25 mouse cellular contexts compared by ENCODE assay signal in the genomic region with DNA sequence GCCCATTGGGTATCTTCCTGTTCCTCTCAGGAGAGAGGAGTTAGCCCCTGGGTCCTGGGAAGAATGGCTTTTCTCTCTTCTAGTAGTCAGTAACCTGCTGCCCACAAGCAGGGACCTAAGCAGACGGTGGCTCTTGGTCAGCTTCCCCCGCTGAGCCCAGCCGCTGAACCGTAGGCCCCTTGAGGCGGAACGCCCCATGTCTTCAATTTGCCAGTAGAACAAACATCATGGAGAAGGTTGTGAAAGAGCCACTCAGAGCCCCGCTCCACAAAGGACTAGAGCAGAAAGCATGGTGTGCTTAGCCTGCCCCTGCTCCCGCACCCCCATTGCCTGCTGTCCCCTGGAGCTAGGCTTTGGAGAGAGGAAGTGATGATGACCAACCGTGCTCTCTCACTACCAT. TPM values are rescaled to one million over a fixed set of nuclear protein-coding genes. Genes with fewer than 3 reads are reported as not detected.
A peak's percentile ranks its signal among the peaks of the same experiment; 100 is the strongest.
DNase-seq lines count a peak whose midpoint lies in the region; ATAC-seq and TF ChIP-seq lines count a peak whose summit lies in the region.
"Had no signal": no experiment of that assay in that cellular context is flagged by ENCODE, and none has a peak within 500 bp of the region (broad histone marks: within the 10 kb centered on the region; RNA-seq: fewer than 3 reads in every experiment).

No protein-coding gene starts in this region.

- H3K4me2 ChIP-seq in hindbrain, postnatal 0 days (ENCODE audit: low read depth, low read length) = no peak overlapping the region
- H3K4me2 ChIP-seq: forebrain, embryonic 13.5 days; heart, embryonic 15.5 days; hindbrain, embryonic 12.5 days; lung, embryonic 15.5 days; midbrain, embryonic 13.5 days; stomach, embryonic 15.5 days had no signal

- no peaks in the 10 kb centered on the region for H3K9me3 ChIP-seq in hindbrain, embryonic 10.5 days
- H3K9me3 ChIP-seq in hindbrain, postnatal 0 days (ENCODE audit: low read length) = no peaks in the 10 kb centered on the region
- H3K9me3 ChIP-seq: forebrain, embryonic 13.5 days; G1E; heart, embryonic 15.5 days; hindbrain, embryonic 12.5 days; lung, embryonic 15.5 days; megakaryocyte, embryonic 14.5 days; midbrain, embryonic 13.5 days; stomach, embryonic 15.5 days had no signal

- H3K27ac ChIP-seq in hindbrain, embryonic 10.5 days = 0 out of 2 replicates have a peak overlapping the region, but pooled peaks have one; percentile 13
- no peak overlapping the region for H3K27ac ChIP-seq in hindbrain, postnatal 0 days
- H3K27ac ChIP-seq: forebrain, embryonic 13.5 days; heart, embryonic 15.5 days; hindbrain, embryonic 12.5 days; liver, embryonic 14.5 days; lung, embryonic 15.5 days; midbrain, embryonic 13.5 days; stomach, embryonic 15.5 days had no signal

- TF ChIP-seq POLR2A in lung, adult 2 months (IDR thresholded peaks at IDR 0.05; ENCODE audit: borderline replicate concordance, extremely low read depth, low read depth, low read length) = no peak

- no peaks in the 10 kb centered on the region for H3K36me3 ChIP-seq in hindbrain, embryonic 10.5 days
- H3K36me3 ChIP-seq in hindbrain, postnatal 0 days (ENCODE audit: insufficient read depth, low read length) = no peaks in the 10 kb centered on the region
- H3K36me3 ChIP-seq: G1E; heart, embryonic 15.5 days; hindbrain, embryonic 12.5 days; lung, embryonic 15.5 days; midbrain, embryonic 13.5 days; stomach, embryonic 15.5 days had no signal

- no peak overlapping the region for H3K9ac ChIP-seq in hindbrain, postnatal 0 days (replicated peaks; ENCODE audit: low read length)
- H3K9ac ChIP-seq: forebrain, embryonic 13.5 days; heart, embryonic 15.5 days; hindbrain, embryonic 12.5 days; liver, embryonic 14.5 days; lung, embryonic 15.5 days; midbrain, embryonic 13.5 days; stomach, embryonic 15.5 days had no signal

- no peaks in the 10 kb centered on the region for H3K27me3 ChIP-seq in hindbrain, embryonic 10.5 days (ENCODE audit: insufficient read depth, poor library complexity, severe bottlenecking)
- H3K27me3 ChIP-seq in hindbrain, postnatal 0 days (ENCODE audit: insufficient read depth, low read length) = no peaks in the 10 kb centered on the region
- H3K27me3 ChIP-seq: forebrain, embryonic 13.5 days; lung, embryonic 15.5 days; midbrain, embryonic 13.5 days; stomach, embryonic 15.5 days had no signal

- TF ChIP-seq CTCF in hindbrain, postnatal 0 days (IDR thresholded peaks at IDR 0.05; ENCODE audit: low read depth) = no peak
- TF ChIP-seq CTCF in lung, adult 2 months (IDR thresholded peaks at IDR 0.05; ENCODE audit: insufficient read depth, low read length) = no peak

- DNase-seq in hindbrain, embryonic 10.5 days (ENCODE audit: low spot score) = no peak
- DNase-seq in hindbrain, postnatal 0 days (ENCODE audit: low spot score) = no peak
- DNase-seq in lung, adult 18-20 months = peak; percentile 36 to 70
- DNase-seq in lung, adult 2 months = no peak
- DNase-seq in kidney, postnatal 25 days = peak; percentile 38 to 64
- DNase-seq in lung, postnatal 25 days (ENCODE audit: low spot score) = peak; percentile 39
- no peak for DNase-seq in adrenal gland, postnatal 25 days
- DNase-seq: adrenal gland, postnatal 36 days; gastrocnemius, postnatal 14 days; layer of hippocampus, adult 9-11 months; liver; right cerebral cortex, postnatal 25 days; thymus, postnatal 25 days had no signal

- H3K4me1 ChIP-seq in hindbrain, embryonic 10.5 days (replicated peaks) = peaks cover 8% of the 10 kb centered on the region; the same call in 1 of the 2 replicates
- H3K4me1 ChIP-seq in hindbrain, postnatal 0 days (ENCODE audit: insufficient read depth, low read length) = peaks cover 3% of the 10 kb centered on the region
- H3K4me1 ChIP-seq in lung, adult 2 months (ENCODE audit: control insufficient read depth, insufficient read depth, low read length) = no peaks in the 10 kb centered on the region; the same call in 1 of the 2 replicates
- H3K4me1 ChIP-seq: midbrain, embryonic 13.5 days; stomach, embryonic 15.5 days had no signal

- WGBS in hindbrain, embryonic 10.5 days = 78% methylated on average over 9 of the region's 9 CpGs
- 77% methylated on average over 9 of the region's 9 CpGs for WGBS in hindbrain, postnatal 0 days
- WGBS in lung, adult 2 months = 73% methylated on average over 9 of the region's 9 CpGs

- no peak overlapping the region for H3K4me3 ChIP-seq in hindbrain, embryonic 10.5 days
- H3K4me3 ChIP-seq in hindbrain, postnatal 0 days (ENCODE audit: low read length) = no peak overlapping the region
- no peak overlapping the region for H3K4me3 ChIP-seq in lung, adult 2 months (replicated peaks; ENCODE audit: extremely low read depth, low read depth, low read length)
- H3K4me3 ChIP-seq: forebrain, embryonic 13.5 days; heart, embryonic 15.5 days; hindbrain, embryonic 12.5 days; lung, embryonic 15.5 days; megakaryocyte, embryonic 14.5 days; midbrain, embryonic 13.5 days; stomach, embryonic 15.5 days had no signal

- no peak for ATAC-seq in hindbrain, postnatal 0 days
- no peak for ATAC-seq in megakaryocyte, adult 5-6 weeks (ENCODE audit: poor library complexity, severe bottlenecking)
- ATAC-seq: forebrain, embryonic 13.5 days; intestine, embryonic 16.5 days; midbrain, embryonic 13.5 days had no signal

RNA-seq across cellular contexts. Expression of a gene that starts 14.1 kb away (rescaled TPM):
- 0.51 and 1.0 TPM in 2 replicates for polyA plus RNA-seq in hindbrain, embryonic 10.5 days (2016; fragmentation: Nextera tagmentation; extraction: Ambion mirVana)
- total RNA-seq in hindbrain, postnatal 0 days (2014; rRNA removed) = 0.26 and 0.29 TPM in 2 replicates
- polyA plus RNA-seq in hindbrain, postnatal 0 days (2015; fragmentation: Nextera tagmentation; extraction: Ambion mirVana) = 0.38 and 0.76 TPM in 2 replicates
- polyA plus RNA-seq in lung, adult 2 months (2012; rRNA removed) = 4.0 and 6.3 TPM in 2 replicates
- 6.0 and 8.0 TPM in 2 replicates for total RNA-seq in adrenal gland, postnatal 25 days (2021)
- 2.1 and 4.1 TPM in 2 replicates for total RNA-seq in megakaryocyte, adult 5-6 weeks (2015)
- 0.59 and 1.4 TPM in 2 replicates for total RNA-seq in megakaryocyte, adult 5-6 weeks (2017)
- total RNA-seq: monocyte, adult 5-6 weeks had no signal
- polyA plus RNA-seq: forebrain, embryonic 13.5 days; midbrain, embryonic 13.5 days had no signal

RNA-seq across cellular contexts. Expression of a gene that starts 52.0 kb away (rescaled TPM):
- 25.7 and 32.7 TPM in 2 replicates for polyA plus RNA-seq in hindbrain, embryonic 10.5 days (2016; fragmentation: Nextera tagmentation; extraction: Ambion mirVana)
- 23.6 and 28.6 TPM in 2 replicates for total RNA-seq in hindbrain, postnatal 0 days (2014; rRNA removed)
- 21.7 and 23.7 TPM in 2 replicates for polyA plus RNA-seq in hindbrain, postnatal 0 days (2015; fragmentation: Nextera tagmentation; extraction: Ambion mirVana)
- polyA plus RNA-seq in lung, adult 2 months (2012; rRNA removed) = 254 and 294 TPM in 2 replicates
- 93.1 and 109 TPM in 2 replicates for total RNA-seq in adrenal gland, postnatal 25 days (2021)
- 15.6 and 17.2 TPM in 2 replicates for total RNA-seq in megakaryocyte, adult 5-6 weeks (2015)
- total RNA-seq in megakaryocyte, adult 5-6 weeks (2017) = 5.7 and 6.2 TPM in 2 replicates

Comparison
In these comparisons a context has a peak if more than half of its experiments do, and no peak if none do; other contexts are left out.
1. DNase-seq: peak in lung, adult 18-20 months (2 of 2), kidney, postnatal 25 days (2 of 2) and lung, postnatal 25 days (single experiment); none in hindbrain, embryonic 10.5 days (single experiment), hindbrain, postnatal 0 days (single experiment), lung, adult 2 months (single experiment) and adrenal gland, postnatal 25 days (single experiment).